Mouse (Mus musculus) gastrocnemius, postnatal 4 days (tissue): ENCODE results near the gene Copz1. TPM values are rescaled to one million over a fixed set of nuclear protein-coding genes. Genes with fewer than 3 reads are reported as not detected.

Experiments
- DNase-seq, 2 experiments: peaks; one replicate each; pipeline ENCODE4 v3.0.0; 2021 to 2022; ENCODE audit warnings: low spot score in 2 of 2, mixed read lengths in 2 of 2
- total RNA-seq, 2 experiments: library from RNA; stranded (reverse); gene quantifications; 2 replicates each; pipeline ENCODE4 v1.2.3; 2021

Gene Copz1
- total RNA-seq, 2 experiments from 2014 or later, result 72.8 to 78.4 TPM

DNA sequence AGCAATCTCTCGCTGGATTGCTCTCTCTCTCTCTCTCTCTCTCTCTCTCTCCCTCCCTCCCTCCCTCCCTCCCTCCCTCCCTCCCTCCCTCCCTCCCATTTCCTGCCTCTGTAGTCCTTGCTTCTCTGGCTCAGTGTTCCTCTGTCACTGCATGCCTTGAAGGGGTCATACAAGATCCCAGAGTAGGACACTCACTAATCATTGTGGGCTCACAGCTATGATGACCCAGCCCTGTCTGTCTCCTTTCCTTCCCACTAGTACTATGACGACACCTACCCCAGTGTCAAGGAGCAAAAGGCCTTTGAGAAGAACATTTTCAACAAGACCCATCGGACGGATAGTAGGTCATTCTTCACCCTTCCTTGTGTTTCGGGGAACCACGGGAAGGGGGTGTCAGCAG is 17.9 kb downstream of the Copz1 start:
- DNase-seq, result no peak

DNA sequence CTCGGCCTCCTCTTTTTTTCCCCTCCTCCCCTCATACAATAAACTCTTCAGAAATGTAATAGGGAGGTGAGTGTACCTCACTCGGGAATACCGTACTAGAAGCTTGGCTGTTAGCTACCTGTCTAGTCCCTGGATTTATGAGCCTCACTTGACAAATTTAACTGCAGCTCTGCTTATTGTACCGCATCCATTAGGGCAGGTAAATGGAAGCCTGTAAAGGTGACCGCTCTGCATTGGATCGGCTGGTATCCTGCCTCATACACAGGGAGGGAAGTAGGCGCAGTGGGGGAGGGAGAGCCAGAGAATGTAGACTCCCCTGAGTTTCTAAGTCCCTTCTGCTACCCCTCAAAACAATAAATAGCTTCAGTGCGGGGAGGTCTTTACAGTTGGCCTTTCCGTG is 18.3 kb downstream of the Copz1 start:
- no peak for DNase-seq

DNA sequence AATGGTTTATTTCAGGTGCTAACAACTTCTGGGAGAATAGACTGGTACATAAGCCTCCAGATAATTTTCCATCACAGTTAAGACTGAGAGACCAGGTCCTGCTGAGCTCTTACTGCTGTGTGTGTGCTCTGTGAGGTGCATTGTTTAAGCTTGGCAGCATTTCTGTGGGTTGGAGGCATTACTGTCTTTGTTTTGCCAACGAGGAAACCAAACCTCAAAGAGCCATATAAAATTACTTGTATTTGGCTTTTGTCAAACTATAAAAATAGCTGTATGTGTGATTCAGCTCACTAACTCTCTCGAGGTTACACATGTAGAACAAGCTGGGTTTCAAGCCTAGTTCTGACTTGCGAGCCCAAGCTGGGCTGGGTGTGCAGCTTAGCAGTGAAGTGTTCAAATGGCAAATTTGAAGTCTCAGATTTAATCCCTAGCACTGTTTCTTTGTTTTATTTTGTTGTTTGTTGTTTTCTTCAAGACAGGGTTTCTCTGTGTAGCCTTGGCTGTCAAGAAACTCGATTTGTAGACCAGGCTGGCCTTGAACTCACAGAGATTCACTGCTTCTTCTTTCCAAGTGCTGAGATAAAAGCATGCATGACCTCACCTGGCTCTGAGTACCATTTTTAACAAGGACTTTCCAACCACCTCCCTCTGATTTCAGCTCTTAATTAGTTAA is 20.3 kb downstream of the Copz1 start:
- DNase-seq, result no peak

DNA sequence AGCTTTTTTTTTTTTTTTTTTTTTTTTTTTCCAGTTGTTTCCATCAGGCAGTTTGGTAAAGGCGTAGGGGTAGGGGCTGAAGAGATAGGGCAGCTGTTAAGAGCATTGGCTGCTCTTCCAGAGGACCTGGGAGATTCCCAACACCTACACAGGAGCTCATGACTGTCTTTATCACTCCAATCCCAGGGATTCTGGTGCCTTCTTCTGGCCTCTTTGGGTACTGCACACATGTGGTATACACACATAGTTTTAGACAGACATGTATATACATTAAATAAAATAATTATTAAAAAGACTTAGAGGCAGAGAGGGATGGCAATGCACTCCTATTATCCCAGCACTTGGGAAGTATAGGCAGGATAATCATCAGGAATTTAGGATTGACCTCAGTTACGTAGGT is 20.9 kb downstream of the Copz1 start:
- no peak for DNase-seq

DNA sequence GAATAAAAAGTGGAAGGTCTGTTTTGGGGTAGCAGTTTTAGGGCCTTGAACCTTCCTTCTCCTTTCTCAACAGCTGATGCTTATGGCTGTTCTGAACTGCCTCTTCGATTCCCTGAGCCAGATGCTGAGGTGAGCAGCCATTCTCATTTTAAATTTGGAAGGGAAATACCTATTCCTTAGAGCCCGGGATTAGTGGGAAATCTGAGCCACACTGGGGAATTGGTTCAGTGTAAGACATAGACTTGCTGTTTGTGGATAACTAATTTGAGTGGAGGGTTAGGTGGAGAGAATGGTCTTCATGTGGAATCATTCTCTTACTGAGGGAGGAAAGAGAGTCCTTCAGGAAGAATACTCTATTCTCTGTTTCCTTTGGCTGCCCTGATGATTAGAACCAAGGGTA is 22.1 kb downstream of the Copz1 start:
- no peak for DNase-seq

DNA sequence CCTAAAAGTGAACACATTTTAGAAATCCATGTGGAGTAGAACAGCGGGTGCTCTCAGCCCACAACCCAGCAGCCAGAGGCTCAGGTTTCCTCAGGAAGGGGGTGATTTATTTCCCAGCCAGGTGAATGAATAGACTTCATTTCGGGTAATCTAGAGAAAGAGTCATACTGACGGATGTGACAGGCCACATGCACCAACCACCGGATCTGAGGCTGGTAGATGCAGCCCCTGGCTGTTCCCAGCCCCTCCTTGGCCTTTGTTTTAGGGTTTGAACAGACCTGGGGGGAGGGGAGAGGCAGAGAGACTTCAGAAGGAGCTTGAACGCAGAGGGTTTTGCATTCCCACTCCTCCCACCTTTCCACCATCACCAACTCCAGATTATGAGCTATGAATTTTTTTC is 23.3 kb downstream of the Copz1 start:
- DNase-seq, result no peak

DNA sequence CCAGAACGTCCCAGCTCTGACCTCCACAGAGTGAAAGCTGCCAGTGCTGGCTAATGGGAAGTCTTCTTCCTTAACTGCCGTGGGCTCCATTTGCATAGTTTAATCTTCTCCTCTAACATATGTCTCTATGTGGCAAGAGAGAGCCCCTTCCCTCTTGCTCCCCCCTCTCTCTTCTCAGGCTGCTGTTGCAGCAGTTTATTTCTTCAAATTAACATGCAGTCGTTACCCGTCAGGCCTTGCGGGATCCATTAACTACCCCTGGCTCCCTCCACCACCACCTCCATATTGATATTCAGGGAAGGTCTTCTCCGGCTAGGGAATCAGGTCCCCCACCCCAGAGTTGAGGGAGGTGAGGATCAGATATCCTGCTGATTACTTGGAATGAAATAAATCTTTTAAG is 24.8 kb downstream of the Copz1 start:
- DNase-seq, result no peak

DNA sequence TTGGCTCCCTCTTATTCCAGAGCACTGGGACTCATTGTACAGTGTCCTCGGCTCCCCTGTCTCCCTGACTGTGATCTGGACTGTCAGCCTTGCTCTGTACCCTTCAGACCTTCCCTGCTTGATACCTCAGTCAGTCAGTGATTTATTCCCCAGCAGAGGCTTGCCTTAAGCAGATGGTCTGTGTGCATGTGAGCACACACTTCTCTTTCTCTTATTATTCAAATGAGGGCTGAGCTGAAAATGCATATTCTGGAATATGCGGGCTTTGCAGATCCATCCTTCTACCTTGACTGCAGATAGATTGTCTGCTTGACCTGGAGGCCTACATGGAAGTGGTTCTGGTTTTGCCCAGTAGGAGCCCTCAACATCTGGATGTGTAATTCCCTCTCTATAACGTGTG is 25.5 kb downstream of the Copz1 start:
- DNase-seq, result no peak

DNA sequence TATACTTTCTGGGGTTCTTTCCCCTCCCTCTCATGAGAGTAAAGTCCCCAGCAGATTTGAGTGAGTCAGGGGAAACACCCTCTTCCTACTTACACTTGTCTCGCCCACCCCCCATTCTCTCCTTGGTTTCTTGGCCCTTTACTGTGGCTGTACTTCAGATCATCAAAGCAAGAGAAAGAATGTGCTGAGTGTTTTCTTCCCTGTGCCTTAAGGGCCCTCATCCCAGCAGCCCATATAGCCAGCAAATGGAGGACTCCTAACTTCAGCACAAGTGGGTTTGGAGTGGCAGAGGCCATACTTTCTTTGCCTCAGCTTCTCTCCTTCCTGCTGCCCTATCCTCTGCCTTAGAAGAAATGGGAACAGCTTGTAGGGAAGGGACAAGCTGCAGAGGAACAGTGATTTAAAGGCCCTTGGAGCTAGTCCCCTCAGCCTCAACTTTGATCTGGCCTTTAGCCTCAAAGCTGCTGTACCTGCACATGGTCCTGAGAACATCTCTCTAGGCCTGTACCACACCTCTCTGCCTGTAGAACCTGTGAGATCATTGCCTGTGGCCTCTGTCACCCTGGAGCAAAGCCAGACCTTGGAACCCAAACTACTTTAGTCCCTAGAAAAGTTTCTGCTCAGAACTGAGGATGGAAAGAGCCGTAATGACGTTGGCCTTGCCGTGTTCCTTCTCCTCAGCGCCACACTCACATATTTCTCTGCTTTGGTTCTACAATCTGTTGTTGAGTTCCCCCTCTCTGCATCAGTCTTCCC is 26.5 kb downstream of the Copz1 start:
- DNase-seq, result no peak

DNA sequence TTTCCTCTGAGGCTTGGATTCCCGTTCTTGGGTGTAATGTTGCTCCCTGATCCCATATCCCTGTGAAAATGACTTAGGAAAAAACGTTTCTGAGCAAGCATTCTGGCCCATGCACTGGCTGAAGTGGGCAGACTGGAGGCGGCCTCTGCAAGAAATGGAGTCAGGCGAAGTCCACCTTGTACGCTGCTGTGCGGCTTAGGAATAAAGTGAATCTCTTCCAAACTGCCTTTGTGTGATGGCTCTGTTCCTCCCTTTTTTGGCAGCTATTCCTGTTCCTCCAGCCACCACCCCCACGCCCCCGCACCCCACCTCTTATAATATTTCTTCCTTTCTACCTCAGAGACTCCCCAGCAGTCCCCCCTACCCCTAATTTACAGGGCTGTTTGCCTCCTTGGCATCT is 27.1 kb downstream of the Copz1 start:
- DNase-seq, result no peak

DNA sequence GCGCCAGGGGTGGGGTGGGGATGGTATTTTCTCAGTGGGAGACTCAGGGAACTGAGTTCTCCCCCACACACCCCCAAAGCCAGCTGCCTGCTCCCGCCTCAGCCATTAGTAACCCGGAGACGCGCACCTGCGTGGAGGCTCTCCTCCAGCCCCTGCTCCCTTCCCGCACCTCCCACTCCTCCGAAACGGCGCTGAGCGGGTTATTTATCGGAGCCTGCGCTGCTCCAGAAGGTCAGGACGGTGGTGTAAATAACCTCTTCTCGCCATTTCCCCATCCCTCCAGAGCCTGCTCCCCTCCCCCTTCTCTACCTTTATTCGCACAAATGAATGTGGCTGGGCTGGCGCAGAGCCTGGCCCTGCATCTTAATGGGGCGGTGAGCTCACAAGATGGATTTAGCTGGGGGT is 27.6 kb downstream of the Copz1 start:
- no peak for DNase-seq

DNA sequence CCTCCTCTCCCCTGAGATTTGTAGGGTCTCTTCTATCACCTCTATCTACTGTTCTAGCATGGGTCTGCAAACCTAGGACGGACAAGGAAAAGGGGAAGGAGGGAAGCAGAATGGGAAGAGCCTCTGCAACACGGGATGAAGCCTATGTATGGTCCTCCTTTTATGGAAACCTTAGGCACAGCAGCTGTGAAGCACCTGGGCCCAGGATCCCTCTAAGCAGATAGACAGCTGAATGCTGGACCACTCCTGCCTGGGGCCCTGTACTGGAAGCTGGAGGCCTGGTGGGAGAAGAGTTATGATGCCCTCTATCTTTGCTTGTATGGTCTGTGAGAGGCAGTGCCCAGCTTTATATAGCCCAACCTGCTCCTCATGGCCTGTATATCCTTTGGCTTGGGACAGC is 28.0 kb downstream of the Copz1 start:
- no peak for DNase-seq

DNA sequence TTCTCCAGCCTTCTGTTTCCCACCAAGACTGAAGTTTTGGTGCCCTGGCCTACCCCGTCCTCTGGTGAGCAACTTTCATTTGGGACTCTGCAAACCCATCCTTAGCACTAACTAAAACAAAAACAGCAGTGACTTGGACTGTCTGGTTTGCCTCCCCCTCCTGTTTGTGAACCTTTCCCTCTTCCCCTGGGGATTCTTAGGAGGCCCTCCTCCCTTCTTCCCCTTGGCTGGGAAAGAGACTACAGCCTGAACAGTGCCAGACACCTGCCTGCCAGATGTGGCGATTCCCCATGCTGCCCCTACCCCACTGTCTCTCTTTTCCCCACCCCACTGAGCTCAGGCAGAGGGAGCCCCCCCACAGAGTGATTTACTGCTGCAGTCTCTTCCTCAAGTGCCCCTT is 28.5 kb downstream of the Copz1 start:
- peak in 1 of 2 experiments; percentile 47 for DNase-seq

DNA sequence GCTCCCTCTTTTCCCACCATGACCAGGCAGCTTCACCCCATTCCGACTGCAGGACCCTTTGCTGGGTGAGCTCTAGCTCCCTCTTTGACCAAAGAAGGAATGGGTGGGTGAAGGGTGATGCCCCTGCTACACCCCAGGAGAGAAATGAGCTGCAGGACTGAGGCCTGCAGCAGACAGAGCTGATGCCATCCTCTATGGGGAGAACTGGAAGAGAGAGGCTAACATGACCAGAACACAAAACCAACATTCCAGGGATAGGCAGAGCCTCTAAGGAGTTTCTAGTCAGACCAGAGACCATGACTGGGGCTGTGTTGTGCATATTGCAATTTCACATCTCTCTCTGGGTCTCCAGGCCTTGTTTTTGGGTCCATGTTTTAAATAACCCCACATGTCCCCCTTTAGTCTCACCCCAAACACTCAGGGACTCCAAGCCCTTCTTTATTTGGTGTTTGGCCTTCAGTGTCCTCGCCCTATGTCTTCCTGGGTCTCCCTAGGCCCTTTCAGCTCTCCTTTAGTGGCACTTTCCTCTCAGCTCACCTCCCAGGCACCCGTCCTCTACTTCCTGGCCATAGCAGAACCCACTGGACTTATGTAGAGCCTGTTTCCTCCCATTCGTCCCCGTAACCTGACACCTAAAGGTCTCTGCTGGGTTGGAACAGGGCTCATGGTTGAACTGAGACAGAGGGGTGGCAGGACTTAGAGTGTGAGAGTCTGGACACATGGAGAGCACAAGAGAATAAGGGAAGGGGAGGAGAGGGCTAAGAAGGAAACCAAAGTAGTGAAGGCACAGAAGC is 29.2 kb downstream of the Copz1 start:
- DNase-seq, result no peak

DNA sequence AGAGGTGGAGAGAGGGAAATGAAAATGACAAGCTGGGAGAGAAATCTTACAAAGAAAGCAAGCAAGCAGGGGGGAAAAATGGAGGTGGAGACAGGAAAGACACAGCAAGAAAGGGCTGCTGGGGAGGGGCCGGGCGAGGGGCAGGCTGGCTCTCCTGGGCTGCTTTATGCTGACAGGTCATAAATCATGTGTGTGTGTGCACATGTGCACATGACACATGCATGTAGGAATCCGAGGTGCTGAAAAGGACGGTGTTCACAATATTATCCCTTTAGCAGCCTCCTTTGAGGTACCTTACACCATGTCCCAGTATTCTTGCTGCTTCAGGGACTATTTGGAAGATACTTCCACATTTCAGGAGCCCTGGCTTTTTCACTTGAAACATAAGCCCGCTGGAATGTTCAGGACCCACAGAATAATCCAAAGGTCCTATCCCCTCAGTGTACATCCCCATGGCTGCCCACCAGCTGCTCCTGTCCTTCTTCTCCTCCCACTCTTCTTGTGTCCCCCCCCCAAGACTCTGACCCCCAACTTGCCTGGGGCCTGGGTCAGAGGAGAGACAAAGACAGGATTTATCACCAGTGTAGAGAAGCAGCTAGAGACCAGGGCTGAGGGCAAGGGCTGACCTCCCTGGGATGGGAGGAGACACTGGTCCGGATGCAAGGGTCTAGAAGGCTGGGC is 30.0 kb downstream of the Copz1 start:
- DNase-seq, result no peak

DNA sequence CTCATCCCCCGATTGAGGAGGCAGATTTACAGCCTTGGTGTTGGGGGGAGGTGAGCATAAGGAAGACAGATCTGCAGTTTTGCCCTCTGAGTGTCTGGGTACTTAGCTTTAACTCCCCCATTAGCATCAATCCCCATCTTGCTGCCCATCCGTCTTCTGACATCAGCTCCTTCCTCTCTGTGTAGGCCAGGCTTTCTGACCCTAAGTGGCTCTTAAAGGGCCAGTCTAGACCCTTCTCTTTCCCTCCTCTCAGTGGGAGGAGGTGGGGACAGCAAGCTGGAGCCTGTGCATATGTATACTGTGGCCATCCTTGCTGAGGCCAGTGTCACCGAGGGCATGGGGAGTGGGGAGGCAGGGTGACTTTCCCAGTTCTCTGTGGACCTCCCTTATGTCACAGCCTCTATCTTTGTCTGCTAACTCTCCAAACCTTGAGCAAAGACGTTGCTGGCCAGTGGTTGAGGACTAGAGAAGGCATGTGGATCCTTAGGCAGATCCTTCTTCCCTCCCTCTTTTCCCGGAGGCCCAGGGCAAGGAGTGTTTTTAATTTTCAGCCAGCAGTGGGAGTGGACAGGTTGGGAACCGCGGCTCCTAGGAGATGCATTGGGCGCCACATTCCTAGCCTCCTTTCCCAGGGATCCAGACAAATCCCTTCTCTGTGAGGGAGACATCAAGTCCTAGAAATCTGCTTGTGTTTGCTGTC is 31.6 kb downstream of the Copz1 start:
- DNase-seq, result peak in 1 of 2 experiments; percentile 24

DNA sequence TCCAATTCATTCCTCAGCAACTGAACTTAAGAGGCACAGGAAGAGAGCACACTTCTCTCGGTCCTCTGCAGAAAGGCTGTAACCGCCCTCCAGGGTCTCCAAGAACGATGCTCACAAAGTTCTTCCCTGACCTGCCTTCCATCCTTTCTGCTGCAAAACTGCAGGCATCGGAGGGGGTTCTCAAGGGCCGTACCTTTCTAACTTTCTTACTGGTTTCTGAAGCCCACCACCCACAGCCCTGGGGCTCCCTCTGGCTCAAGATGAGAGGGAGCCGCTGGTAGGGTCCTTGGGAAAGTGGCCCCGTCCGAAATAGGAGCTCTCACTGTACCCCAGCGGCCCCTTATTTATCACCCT is 32.1 kb downstream of the Copz1 start:
- DNase-seq, result no peak

DNA sequence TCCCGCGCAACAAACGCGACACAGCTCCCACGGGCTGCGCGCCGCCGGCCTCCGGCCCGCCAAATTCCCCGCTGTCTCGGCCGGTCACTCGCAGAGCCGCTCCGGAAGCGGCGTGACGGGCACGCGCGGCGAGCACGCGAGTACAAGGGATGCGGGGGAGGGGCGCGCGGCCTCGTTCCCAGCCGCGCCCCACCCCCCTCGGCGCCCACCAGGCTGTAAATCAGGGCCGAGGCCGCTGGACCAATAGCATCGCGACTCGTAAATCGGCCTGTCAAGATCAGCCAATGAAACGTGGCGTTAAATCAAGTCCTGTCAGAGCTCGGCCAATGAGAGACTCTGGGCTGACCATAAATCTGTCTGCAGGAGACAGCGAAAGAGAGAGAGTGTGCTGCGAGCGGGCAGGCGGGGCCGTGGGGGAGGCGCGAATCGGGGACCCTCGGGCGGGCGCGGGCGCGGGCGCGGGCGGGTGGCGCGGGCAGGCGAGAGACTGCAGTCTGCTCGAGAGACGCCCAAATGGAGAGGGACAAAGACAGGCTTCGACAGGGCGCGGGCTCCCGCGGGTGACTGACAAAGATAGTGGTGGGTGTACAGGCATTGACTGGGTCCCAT is 32.7 kb downstream of the Copz1 start:
- DNase-seq, result peak; percentile 89 to 93

DNA sequence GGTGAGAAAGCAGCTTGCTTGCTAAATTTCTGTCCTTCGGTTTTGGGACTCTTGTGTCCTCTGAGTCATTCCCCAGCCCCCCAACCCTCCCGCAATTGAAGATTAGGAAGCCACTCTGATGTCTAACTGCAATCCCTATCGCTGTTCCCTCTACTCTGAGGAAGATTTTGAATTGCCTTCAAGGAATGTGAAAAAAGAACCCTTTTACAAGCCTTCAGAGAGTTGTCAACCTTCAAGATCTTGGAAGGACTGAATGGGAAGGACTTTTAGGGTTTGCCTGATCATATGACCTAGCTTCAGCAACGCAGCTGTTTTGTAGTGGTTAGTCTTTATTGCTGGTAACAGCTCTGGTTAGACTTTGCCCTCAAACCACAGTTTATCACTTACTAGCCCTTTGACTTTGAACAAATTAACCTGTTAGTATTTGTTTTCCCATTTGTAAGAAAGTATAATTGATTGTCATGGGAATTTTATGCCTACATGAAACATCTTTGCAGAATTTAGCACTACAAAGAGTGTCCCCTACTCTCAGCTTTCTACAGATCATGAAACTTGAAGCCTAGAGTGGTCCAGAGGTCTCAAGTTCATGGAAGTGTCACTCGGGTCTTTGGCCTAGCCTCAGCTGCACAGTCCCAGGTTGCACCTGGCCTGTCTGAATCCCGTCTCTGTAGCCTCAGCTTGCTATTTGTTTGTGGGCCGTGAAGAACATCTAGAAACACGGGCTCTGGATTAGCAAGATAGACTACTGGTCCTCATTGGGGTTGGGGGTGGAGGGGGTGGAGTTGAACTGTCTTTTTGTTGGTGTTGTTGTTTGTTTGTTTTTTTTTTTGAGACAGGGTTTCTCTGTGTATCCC is 33.5 kb downstream of the Copz1 start:
- DNase-seq, result no peak

DNA sequence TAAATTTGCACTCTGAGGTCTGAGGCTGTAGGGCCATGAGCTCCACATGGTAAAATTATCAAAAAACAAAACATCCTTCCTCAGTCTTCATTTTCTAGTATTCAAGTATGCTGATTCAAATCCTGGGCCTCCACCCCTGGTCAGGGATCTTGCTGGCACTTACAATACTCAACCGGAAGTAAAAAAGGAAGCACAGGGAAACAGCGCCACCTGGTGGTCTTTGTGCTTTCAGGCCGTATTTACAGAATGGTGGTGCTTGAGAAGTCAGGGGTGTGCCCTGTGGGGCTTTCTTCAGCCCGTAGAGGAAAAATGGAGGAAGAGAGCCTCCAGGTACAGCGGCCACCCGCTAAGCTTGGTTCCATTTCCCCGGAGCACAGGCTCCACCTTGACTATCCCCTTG is 34.6 kb downstream of the Copz1 start:
- DNase-seq, result peak; percentile 86 to 90
